Mouse (Mus musculus): Measurements from ENCODE around the gene Frmd4a. TPM values are rescaled to one million over a fixed set of nuclear protein-coding genes. Genes with fewer than 3 reads are reported as not detected.

Gene Frmd4a
- polyA plus RNA-seq, 1 experiment from 2014 or later: 17.7 TPM

DNA sequence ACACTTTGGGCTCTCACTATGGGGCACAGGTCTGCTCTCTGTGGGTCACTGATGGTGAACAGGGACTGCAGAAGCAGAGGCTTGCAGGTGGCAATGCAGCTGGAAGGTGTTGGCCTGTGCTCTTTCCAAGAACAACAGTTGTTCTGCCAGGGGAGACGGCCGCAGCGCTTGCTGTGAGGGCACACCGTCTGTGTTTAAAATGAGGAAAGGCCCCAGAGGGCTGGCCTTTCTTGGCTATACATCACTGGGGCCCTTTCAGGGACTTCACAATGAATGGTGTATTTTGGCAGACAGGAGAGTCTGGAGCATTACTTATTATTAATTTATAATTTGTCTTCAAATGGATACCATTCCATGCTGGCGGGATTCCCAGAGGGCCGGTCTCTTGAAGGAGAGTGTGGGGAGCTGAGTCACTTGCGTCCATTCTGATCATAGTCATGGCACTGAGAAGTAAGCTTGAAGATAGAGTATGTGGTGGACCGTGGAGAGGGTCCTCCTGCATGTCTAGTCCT lies 268.9 kb downstream of the Frmd4a start:
- H3K4me1 ChIP-seq (ENCODE audit: control insufficient read depth in 2 of 2, insufficient read depth in 2 of 2, low read length in 2 of 2): peaks cover 4 to 12% of the 10 kb centered on the region in 2 experiments
- no peaks in the 10 kb centered on the region for H3K36me3 ChIP-seq (ENCODE audit: control insufficient read depth, insufficient read depth, low read length)
- H3K27me3 ChIP-seq (ENCODE audit: control insufficient read depth, insufficient read depth, low read length): no peaks in the 10 kb centered on the region
- no peak overlapping the region for H3K4me2 ChIP-seq (ENCODE audit: low read length)
- H3K4me3 ChIP-seq (ENCODE audit: control insufficient read depth in 1 of 2, insufficient read depth in 1 of 2, low read depth in 1 of 2, low read length in 2 of 2): no peak overlapping the region
- no peaks in the 10 kb centered on the region for H3K9me3 ChIP-seq (ENCODE audit: control insufficient read depth, low read length)
- no peak for ATAC-seq (ENCODE audit: insufficient number of reproducible peaks, insufficient read depth, low FRiP score, low read depth)
- no peak overlapping the region for H3K9ac ChIP-seq (ENCODE audit: low read length)
- no peak overlapping the region for H3K27ac ChIP-seq (replicated peaks in 1 of 2; ENCODE audit: control insufficient read depth in 1 of 2, insufficient read depth in 1 of 2, low read depth in 2 of 2, low read length in 2 of 2)
- WGBS: 61% methylated on average over 8 of the region's 8 CpGs

DNA sequence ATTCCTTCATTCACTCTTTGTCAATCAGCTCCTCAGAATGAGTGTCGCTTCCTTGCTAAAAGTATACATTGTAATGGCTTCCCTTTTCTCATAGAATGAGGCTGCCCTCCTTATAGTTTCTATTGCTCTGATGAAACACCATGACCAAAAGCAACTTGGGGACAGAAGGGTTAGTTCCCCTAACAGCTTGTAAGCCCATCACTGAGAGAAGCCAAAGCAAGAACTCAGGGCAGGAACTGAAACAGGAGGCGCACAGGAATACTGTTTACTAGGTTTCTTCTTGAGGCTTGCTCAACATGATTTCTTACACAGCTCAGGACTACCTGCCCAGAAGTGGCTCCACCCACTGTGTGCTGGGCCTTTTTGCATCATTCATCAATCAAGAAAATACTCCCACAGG lies 273.0 kb downstream of the Frmd4a start:
- Histone ChIP-seq H3K27me3 (ENCODE audit: control insufficient read depth, insufficient read depth, low read length) (no peaks in the 10 kb centered on the region), H3K9me3 (ENCODE audit: control insufficient read depth, low read length) (no peaks in the 10 kb centered on the region), H3K9ac (ENCODE audit: low read length) (no peak overlapping the region), H3K36me3 (ENCODE audit: control insufficient read depth, insufficient read depth, low read length) (no peaks in the 10 kb centered on the region), H3K4me3 (ENCODE audit: control insufficient read depth in 1 of 2, insufficient read depth in 1 of 2, low read depth in 1 of 2, low read length in 2 of 2) (no peak overlapping the region), H3K4me1 (ENCODE audit: control insufficient read depth in 2 of 2, insufficient read depth in 2 of 2, low read length in 2 of 2) (peaks cover 0 to 7% of the 10 kb centered on the region in 2 experiments; a peak in 1 of 4 replicates), H3K27ac (replicated peaks in 1 of 2; ENCODE audit: control insufficient read depth in 1 of 2, insufficient read depth in 1 of 2, low read depth in 2 of 2, low read length in 2 of 2) (no peak overlapping the region), H3K4me2 (ENCODE audit: low read length) (no peak overlapping the region)
- WGBS: 94% methylated on average over 2 of the region's 2 CpGs
- no peak for ATAC-seq (ENCODE audit: insufficient number of reproducible peaks, insufficient read depth, low FRiP score, low read depth)

DNA sequence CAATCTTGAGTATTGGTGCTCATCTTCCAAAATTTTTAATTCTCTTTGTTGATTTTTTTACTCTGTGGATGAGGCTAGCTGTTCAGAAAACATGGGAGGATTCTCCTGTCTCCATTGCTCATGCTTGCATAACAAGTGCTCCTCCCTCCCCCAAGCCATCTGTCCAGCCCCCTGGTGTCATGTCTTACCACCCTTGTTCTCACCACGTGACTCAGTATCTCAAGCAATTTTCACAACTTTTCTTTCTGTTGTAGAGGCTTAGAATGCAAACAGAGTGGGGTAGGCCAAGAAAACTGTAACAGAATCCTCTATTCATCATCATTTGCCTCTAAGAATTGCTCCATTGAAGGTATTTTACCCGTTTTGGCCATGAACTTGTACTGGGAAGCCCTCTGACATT lies 273.6 kb downstream of the Frmd4a start:
- no peak overlapping the region for H3K4me2 ChIP-seq (ENCODE audit: low read length)
- H3K27me3 ChIP-seq (ENCODE audit: control insufficient read depth, insufficient read depth, low read length): no peaks in the 10 kb centered on the region
- H3K4me1 ChIP-seq (ENCODE audit: control insufficient read depth in 2 of 2, insufficient read depth in 2 of 2, low read length in 2 of 2): peaks cover 0 to 7% of the 10 kb centered on the region in 2 experiments; a peak in 2 of 4 replicates
- 50% methylated on average over 2 of the region's 2 CpGs for WGBS
- H3K9ac ChIP-seq (ENCODE audit: low read length): no peak overlapping the region
- no peak overlapping the region for H3K27ac ChIP-seq (replicated peaks in 1 of 2; ENCODE audit: control insufficient read depth in 1 of 2, insufficient read depth in 1 of 2, low read depth in 2 of 2, low read length in 2 of 2)
- H3K4me3 ChIP-seq (ENCODE audit: control insufficient read depth in 1 of 2, insufficient read depth in 1 of 2, low read depth in 1 of 2, low read length in 2 of 2): no peak overlapping the region
- H3K9me3 ChIP-seq (ENCODE audit: control insufficient read depth, low read length): no peaks in the 10 kb centered on the region
- no peak for ATAC-seq (ENCODE audit: insufficient number of reproducible peaks, insufficient read depth, low FRiP score, low read depth)
- H3K36me3 ChIP-seq (ENCODE audit: control insufficient read depth, insufficient read depth, low read length): no peaks in the 10 kb centered on the region

DNA sequence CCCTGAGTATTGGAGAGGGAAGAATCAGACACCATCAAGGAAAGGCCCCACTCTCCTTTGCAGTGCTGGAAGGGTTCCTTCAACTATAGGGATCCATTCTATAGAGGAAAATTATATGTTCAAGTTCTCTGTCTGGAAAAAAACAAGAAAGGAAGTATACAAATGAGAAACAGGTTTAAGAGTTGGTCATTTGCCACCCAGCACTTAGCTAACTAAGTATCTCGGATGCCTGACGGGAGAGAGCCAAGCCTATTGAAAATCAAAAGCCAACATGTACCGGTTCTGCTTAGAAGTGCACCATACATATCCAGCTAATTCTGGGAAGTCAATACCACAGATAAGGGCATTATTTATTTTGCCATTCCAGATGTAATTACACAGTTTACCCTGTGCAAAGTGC lies 274.2 kb downstream of the Frmd4a start:
- no peaks in the 10 kb centered on the region for H3K9me3 ChIP-seq (ENCODE audit: control insufficient read depth, low read length)
- no peak overlapping the region for H3K27ac ChIP-seq (replicated peaks in 1 of 2; ENCODE audit: control insufficient read depth in 1 of 2, insufficient read depth in 1 of 2, low read depth in 2 of 2, low read length in 2 of 2)
- H3K4me2 ChIP-seq (ENCODE audit: low read length): no peak overlapping the region
- ATAC-seq (ENCODE audit: insufficient number of reproducible peaks, insufficient read depth, low FRiP score, low read depth): no peak
- peaks cover 0 to 2% of the 10 kb centered on the region in 2 experiments; a peak in 2 of 4 replicates for H3K4me1 ChIP-seq (ENCODE audit: control insufficient read depth in 2 of 2, insufficient read depth in 2 of 2, low read length in 2 of 2)
- H3K36me3 ChIP-seq (ENCODE audit: control insufficient read depth, insufficient read depth, low read length): no peaks in the 10 kb centered on the region
- H3K27me3 ChIP-seq (ENCODE audit: control insufficient read depth, insufficient read depth, low read length): no peaks in the 10 kb centered on the region
- no peak overlapping the region for H3K4me3 ChIP-seq (ENCODE audit: control insufficient read depth in 1 of 2, insufficient read depth in 1 of 2, low read depth in 1 of 2, low read length in 2 of 2)
- WGBS: 94% methylated on average over 3 of the region's 3 CpGs
- H3K9ac ChIP-seq (ENCODE audit: low read length): no peak overlapping the region

DNA sequence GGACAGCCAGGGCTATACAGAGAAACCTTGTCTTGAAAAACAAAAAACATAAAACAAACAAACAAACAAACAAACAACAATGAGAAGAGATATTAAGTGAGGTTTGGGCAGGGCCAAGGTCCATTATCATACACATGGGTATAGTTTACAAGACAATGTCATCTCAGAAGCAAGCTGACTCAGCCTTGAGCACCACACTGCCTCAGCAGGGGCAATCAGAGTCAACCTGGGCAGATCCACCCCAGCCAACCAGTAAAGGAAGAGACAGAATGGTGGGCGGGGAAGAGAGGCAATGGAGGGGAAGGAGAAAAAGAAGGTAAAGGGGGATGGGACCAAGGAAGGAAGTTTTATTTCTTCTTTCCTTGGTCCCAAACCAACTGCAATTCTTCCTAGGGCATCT lies 276.2 kb downstream of the Frmd4a start:
- no peak overlapping the region for H3K4me2 ChIP-seq (ENCODE audit: low read length)
- H3K27me3 ChIP-seq (ENCODE audit: control insufficient read depth, insufficient read depth, low read length): no peaks in the 10 kb centered on the region
- 90% methylated on average over 1 of the region's 1 CpGs for WGBS
- no peak overlapping the region for H3K27ac ChIP-seq (replicated peaks in 1 of 2; ENCODE audit: control insufficient read depth in 1 of 2, insufficient read depth in 1 of 2, low read depth in 2 of 2, low read length in 2 of 2)
- ATAC-seq (ENCODE audit: insufficient number of reproducible peaks, insufficient read depth, low FRiP score, low read depth): no peak
- H3K9me3 ChIP-seq (ENCODE audit: control insufficient read depth, low read length): no peaks in the 10 kb centered on the region
- no peaks in the 10 kb centered on the region for H3K36me3 ChIP-seq (ENCODE audit: control insufficient read depth, insufficient read depth, low read length)
- H3K4me1 ChIP-seq (ENCODE audit: control insufficient read depth in 2 of 2, insufficient read depth in 2 of 2, low read length in 2 of 2): peaks cover 9 to 10% of the 10 kb centered on the region in 2 experiments
- H3K4me3 ChIP-seq (ENCODE audit: control insufficient read depth in 1 of 2, insufficient read depth in 1 of 2, low read depth in 1 of 2, low read length in 2 of 2): no peak overlapping the region
- H3K9ac ChIP-seq (ENCODE audit: low read length): no peak overlapping the region

DNA sequence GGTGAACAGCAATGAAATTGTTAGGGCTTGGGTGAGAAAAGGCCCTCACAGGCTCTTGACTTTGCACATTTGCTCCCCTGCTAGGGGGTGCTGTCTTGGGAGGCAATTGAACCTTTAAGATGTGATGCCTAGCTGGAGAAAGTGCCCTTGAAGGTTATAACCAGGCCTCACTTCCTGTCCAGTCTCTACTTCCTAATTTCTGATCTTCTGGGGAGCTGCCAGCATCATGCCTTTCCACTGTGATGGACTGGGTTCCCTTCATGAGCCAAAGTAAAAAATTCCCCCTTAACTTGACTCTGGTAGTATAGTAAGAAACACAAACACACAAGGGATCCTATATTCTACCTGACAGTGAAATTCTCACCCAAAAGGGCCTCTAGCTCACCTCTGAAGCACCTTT lies 278.1 kb downstream of the Frmd4a start:
- no peak overlapping the region for H3K27ac ChIP-seq (replicated peaks in 1 of 2; ENCODE audit: control insufficient read depth in 1 of 2, insufficient read depth in 1 of 2, low read depth in 2 of 2, low read length in 2 of 2)
- H3K4me1 ChIP-seq (ENCODE audit: control insufficient read depth in 2 of 2, insufficient read depth in 2 of 2, low read length in 2 of 2): peaks cover 21 to 25% of the 10 kb centered on the region in 2 experiments
- ATAC-seq (ENCODE audit: insufficient number of reproducible peaks, insufficient read depth, low FRiP score, low read depth): no peak

DNA sequence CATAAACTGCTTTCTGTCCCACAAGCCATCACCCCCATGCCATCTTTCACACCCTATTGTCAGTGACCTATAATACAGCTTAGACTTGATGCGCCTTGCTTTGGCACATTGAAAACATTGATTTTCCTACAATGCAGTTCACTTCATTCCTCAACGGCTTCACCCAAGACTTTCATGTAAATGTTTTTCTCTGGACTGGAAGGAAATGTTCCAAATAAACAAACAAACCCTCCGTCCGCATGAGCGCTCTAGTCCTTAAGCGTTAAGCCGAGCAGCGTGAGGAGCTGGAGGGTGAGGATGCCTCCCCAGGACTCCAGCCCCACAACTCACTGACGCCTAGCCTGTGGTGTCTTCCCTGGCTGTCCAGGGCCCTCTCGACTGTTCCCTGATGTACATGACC lies 279.4 kb downstream of the Frmd4a start:
- Histone ChIP-seq H3K4me3 (ENCODE audit: control insufficient read depth in 1 of 2, insufficient read depth in 1 of 2, low read depth in 1 of 2, low read length in 2 of 2) (no peak overlapping the region), H3K9ac (ENCODE audit: low read length) (no peak overlapping the region), H3K4me2 (ENCODE audit: low read length) (no peak overlapping the region), H3K4me1 (ENCODE audit: control insufficient read depth in 2 of 2, insufficient read depth in 2 of 2, low read length in 2 of 2) (peaks cover 23 to 30% of the 10 kb centered on the region in 2 experiments), H3K27me3 (ENCODE audit: control insufficient read depth, insufficient read depth, low read length) (no peaks in the 10 kb centered on the region), H3K36me3 (ENCODE audit: control insufficient read depth, insufficient read depth, low read length) (no peaks in the 10 kb centered on the region), H3K27ac (replicated peaks in 1 of 2; ENCODE audit: control insufficient read depth in 1 of 2, insufficient read depth in 1 of 2, low read depth in 2 of 2, low read length in 2 of 2) (no peak overlapping the region), H3K9me3 (ENCODE audit: control insufficient read depth, low read length) (no peaks in the 10 kb centered on the region)
- 77% methylated on average over 10 of the region's 10 CpGs for WGBS
- ATAC-seq (ENCODE audit: insufficient number of reproducible peaks, insufficient read depth, low FRiP score, low read depth): no peak

More for the DNA sequence above, 278.1 kb downstream of the Frmd4a start:
- Histone ChIP-seq H3K27me3 (ENCODE audit: control insufficient read depth, insufficient read depth, low read length) (no peaks in the 10 kb centered on the region), H3K36me3 (ENCODE audit: control insufficient read depth, insufficient read depth, low read length) (no peaks in the 10 kb centered on the region), H3K4me2 (ENCODE audit: low read length) (no peak overlapping the region), H3K4me3 (ENCODE audit: control insufficient read depth in 1 of 2, insufficient read depth in 1 of 2, low read depth in 1 of 2, low read length in 2 of 2) (no peak overlapping the region), H3K9ac (ENCODE audit: low read length) (no peak overlapping the region), H3K9me3 (ENCODE audit: control insufficient read depth, low read length) (no peaks in the 10 kb centered on the region)
